Mouse (Mus musculus): ENCODE measurements around the gene Dapk2. TPM values are rescaled to one million over a fixed set of nuclear protein-coding genes. Genes with fewer than 3 reads are reported as not detected.

Dapk2 gene
- polyA plus RNA-seq, 1 experiment from 2014 or later, result 1.0 TPM

DNA sequence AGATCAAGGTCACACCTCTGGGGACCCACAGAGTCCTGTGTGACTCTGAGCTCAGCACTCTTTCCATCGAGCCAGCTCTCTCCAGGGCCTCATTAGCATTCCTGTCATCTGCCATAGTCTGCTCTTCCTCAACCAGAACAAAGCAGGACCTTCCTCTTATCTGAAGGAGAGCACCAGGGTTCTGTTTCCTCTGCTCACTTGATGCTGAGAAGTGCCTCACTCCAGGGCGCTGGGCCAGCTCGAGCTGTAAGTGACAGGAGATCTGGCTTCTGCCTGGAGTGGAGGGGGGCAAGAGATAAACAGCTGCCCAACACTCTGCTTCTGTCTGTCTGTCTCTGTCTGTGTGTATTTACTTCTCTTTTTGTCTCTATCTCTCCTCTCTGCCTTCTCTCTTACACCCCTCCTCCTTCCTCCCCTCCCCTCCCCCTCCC, 137.0 kb downstream of the Dapk2 start:
- H3K9ac ChIP-seq (replicated peaks; ENCODE audit: low read depth, low read length), result no peak overlapping the region
- no peak overlapping the region for H3K4me2 ChIP-seq (ENCODE audit: low read length)
- H3K36me3 ChIP-seq (ENCODE audit: control insufficient read depth, insufficient read depth), result no peaks in the 10 kb centered on the region
- ATAC-seq, result no peak
- H3K4me1 ChIP-seq (replicated peaks; ENCODE audit: control insufficient read depth, insufficient read depth, low read length), result peaks cover 4% of the 10 kb centered on the region
- H3K27me3 ChIP-seq (replicated peaks; ENCODE audit: control insufficient read depth, insufficient read depth, low read length), result no peaks in the 10 kb centered on the region
- no peak overlapping the region for H3K4me3 ChIP-seq (replicated peaks; ENCODE audit: low read length)
- H3K9me3 ChIP-seq (ENCODE audit: control insufficient read depth, low read length), result no peaks in the 10 kb centered on the region
- WGBS, result 9% methylated on average over 3 of the region's 3 CpGs
- no peak overlapping the region for H3K27ac ChIP-seq (ENCODE audit: low read length)

GRCm38 (mm10) chr9:66295577-66296120, 137.6 kb downstream of the Dapk2 start:
- Histone ChIP-seq H3K4me3 (replicated peaks; ENCODE audit: low read length) (no peak overlapping the region), H3K9ac (replicated peaks; ENCODE audit: low read depth, low read length) (no peak overlapping the region), H3K27ac (ENCODE audit: low read length) (no peak overlapping the region), H3K36me3 (ENCODE audit: control insufficient read depth, insufficient read depth) (no peaks in the 10 kb centered on the region), H3K4me1 (replicated peaks; ENCODE audit: control insufficient read depth, insufficient read depth, low read length) (peaks cover 4% of the 10 kb centered on the region), H3K4me2 (ENCODE audit: low read length) (no peak overlapping the region), H3K27me3 (replicated peaks; ENCODE audit: control insufficient read depth, insufficient read depth, low read length) (no peaks in the 10 kb centered on the region), H3K9me3 (ENCODE audit: control insufficient read depth, low read length) (no peaks in the 10 kb centered on the region)
- ATAC-seq, result no peak
- WGBS, result 80% methylated on average over 6 of the region's 6 CpGs

GRCm38 (mm10) chr9:66298783-66299182, 140.8 kb downstream of the Dapk2 start:
- no peak overlapping the region for H3K9ac ChIP-seq (replicated peaks; ENCODE audit: low read depth, low read length)
- H3K9me3 ChIP-seq (ENCODE audit: control insufficient read depth, low read length), result no peaks in the 10 kb centered on the region
- H3K27ac ChIP-seq (ENCODE audit: low read length), result no peak overlapping the region
- no peak overlapping the region for H3K4me3 ChIP-seq (replicated peaks; ENCODE audit: low read length)
- no peaks in the 10 kb centered on the region for H3K36me3 ChIP-seq (ENCODE audit: control insufficient read depth, insufficient read depth)
- ATAC-seq, result no peak
- H3K4me1 ChIP-seq (replicated peaks; ENCODE audit: control insufficient read depth, insufficient read depth, low read length), result peaks cover 4% of the 10 kb centered on the region
- WGBS, result 86% methylated on average over 4 of the region's 4 CpGs
- H3K27me3 ChIP-seq (replicated peaks; ENCODE audit: control insufficient read depth, insufficient read depth, low read length), result no peaks in the 10 kb centered on the region
- no peak overlapping the region for H3K4me2 ChIP-seq (ENCODE audit: low read length)

DNA sequence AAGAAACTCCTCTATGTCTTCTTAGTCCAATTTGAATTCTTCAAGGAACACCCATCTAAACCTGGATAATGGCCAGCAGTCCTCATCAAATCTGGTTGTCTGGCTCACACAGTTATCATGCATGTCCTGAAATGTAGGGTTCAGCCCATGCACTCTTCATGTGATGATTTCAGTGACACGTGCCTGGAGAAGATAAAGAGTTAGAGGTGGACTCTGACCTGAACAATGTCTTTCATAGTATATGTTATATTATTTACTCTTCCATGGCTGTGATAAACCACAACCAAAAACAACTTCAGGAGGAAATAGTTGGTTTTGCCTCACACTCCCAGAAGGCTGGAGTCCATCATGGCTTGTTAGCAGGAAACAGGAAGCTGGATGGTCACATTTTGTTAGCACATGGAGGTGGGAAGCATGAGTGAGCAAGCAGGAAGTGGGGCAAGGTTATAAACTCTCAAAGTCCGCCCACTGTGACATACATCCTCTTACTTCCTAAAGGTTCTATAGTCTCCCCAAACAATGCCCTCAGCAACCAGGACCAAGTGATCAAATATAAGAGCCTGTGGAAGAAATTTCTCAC, 142.5 kb downstream of the Dapk2 start:
- H3K27me3 ChIP-seq (replicated peaks; ENCODE audit: control insufficient read depth, insufficient read depth, low read length), result no peaks in the 10 kb centered on the region
- H3K4me1 ChIP-seq (replicated peaks; ENCODE audit: control insufficient read depth, insufficient read depth, low read length), result peaks cover 11% of the 10 kb centered on the region
- H3K9ac ChIP-seq (replicated peaks; ENCODE audit: low read depth, low read length), result no peak overlapping the region
- H3K4me2 ChIP-seq (ENCODE audit: low read length), result no peak overlapping the region
- H3K27ac ChIP-seq (ENCODE audit: low read length), result no peak overlapping the region
- H3K36me3 ChIP-seq (ENCODE audit: control insufficient read depth, insufficient read depth), result no peaks in the 10 kb centered on the region
- no peak overlapping the region for H3K4me3 ChIP-seq (replicated peaks; ENCODE audit: low read length)
- ATAC-seq, result no peak
- H3K9me3 ChIP-seq (ENCODE audit: control insufficient read depth, low read length), result no peaks in the 10 kb centered on the region
- WGBS, result 89% methylated on average over 2 of the region's 2 CpGs

- Histone ChIP-seq H3K4me1 (replicated peaks; ENCODE audit: control insufficient read depth, insufficient read depth, low read length) (peaks cover 14% of the 10 kb centered on the region), H3K4me2 (ENCODE audit: low read length) (no peak overlapping the region; the same call in 1 of the 2 replicates), H3K27ac (ENCODE audit: low read length) (no peak overlapping the region), H3K36me3 (ENCODE audit: control insufficient read depth, insufficient read depth) (no peaks in the 10 kb centered on the region), H3K27me3 (replicated peaks; ENCODE audit: control insufficient read depth, insufficient read depth, low read length) (no peaks in the 10 kb centered on the region), H3K9me3 (ENCODE audit: control insufficient read depth, low read length) (no peaks in the 10 kb centered on the region), H3K9ac (replicated peaks; ENCODE audit: low read depth, low read length) (no peak overlapping the region), H3K4me3 (replicated peaks; ENCODE audit: low read length) (no peak overlapping the region)
- WGBS, result 95% methylated on average over 3 of the region's 3 CpGs
- no peak for ATAC-seq
These were observed 146.5 kb downstream of the Dapk2 start for GRCm38 (mm10) chr9:66304320-66305090.

GRCm38 (mm10) chr9:66305121-66306112, 147.4 kb downstream of the Dapk2 start:
- Histone ChIP-seq H3K9ac (replicated peaks; ENCODE audit: low read depth, low read length) (peak overlapping the region; percentile 48), H3K4me3 (replicated peaks; ENCODE audit: low read length) (peak overlapping the region; percentile 28), H3K4me2 (ENCODE audit: low read length) (peak overlapping the region; percentile 54), H3K36me3 (ENCODE audit: control insufficient read depth, insufficient read depth) (no peaks in the 10 kb centered on the region), H3K4me1 (replicated peaks; ENCODE audit: control insufficient read depth, insufficient read depth, low read length) (peaks cover 14% of the 10 kb centered on the region), H3K27ac (ENCODE audit: low read length) (peak overlapping the region; percentile 68), H3K9me3 (ENCODE audit: control insufficient read depth, low read length) (no peaks in the 10 kb centered on the region), H3K27me3 (replicated peaks; ENCODE audit: control insufficient read depth, insufficient read depth, low read length) (no peaks in the 10 kb centered on the region)
- WGBS, result 48% methylated on average over 25 of the region's 25 CpGs
- peak; percentile 55 for ATAC-seq

DNA sequence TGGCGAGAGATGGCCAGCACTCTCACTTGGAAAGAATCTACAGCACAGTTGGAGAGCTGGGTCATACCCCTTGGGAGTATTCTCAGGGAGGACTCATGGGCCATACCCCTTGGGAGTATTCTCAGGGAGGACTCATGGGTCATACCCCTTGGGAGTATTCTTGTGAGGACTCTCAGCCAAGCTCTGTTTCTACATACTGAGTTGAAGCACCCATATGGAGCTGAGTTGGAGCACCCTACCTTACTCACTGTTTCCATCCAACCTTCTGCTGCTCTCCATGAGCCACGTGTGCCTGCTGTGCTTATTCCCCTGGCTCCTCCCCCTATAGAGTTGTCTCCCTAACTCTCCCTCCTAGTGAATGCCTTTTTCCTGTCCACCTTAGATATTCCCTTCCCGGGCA, 148.4 kb downstream of the Dapk2 start:
- H3K9ac ChIP-seq (replicated peaks; ENCODE audit: low read depth, low read length), result no peak overlapping the region
- H3K9me3 ChIP-seq (ENCODE audit: control insufficient read depth, low read length), result no peaks in the 10 kb centered on the region
- H3K4me1 ChIP-seq (replicated peaks; ENCODE audit: control insufficient read depth, insufficient read depth, low read length), result peaks cover 14% of the 10 kb centered on the region
- no peak overlapping the region for H3K4me3 ChIP-seq (replicated peaks; ENCODE audit: low read length)
- H3K27me3 ChIP-seq (replicated peaks; ENCODE audit: control insufficient read depth, insufficient read depth, low read length), result no peaks in the 10 kb centered on the region
- no peak for ATAC-seq
- 80% methylated on average over 3 of the region's 3 CpGs for WGBS
- H3K36me3 ChIP-seq (ENCODE audit: control insufficient read depth, insufficient read depth), result no peaks in the 10 kb centered on the region
- no peak overlapping the region for H3K27ac ChIP-seq (ENCODE audit: low read length)
- H3K4me2 ChIP-seq (ENCODE audit: low read length), result no peak overlapping the region

DNA sequence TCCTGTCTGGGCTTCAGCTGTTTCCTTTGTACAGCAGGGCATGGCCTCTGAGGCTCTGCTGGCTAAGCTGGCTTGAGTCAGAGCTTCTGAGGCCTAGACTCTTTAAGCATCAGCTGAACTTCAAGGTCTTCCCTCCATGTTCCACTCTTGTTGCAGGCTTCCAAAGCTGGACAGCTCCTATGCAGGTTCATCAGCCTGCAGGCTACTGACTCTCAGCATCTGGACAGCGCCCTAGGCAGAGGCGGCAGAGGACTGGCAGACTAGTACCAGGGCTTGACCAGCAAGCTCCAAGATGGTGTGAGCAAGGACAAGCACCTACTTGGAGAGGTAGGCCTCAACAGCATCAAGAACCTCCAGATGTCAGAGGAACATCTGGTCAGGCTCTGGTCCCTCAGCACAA, 149.3 kb downstream of the Dapk2 start:
- H3K9me3 ChIP-seq (ENCODE audit: control insufficient read depth, low read length), result no peaks in the 10 kb centered on the region
- no peak overlapping the region for H3K9ac ChIP-seq (replicated peaks; ENCODE audit: low read depth, low read length)
- peaks cover 14% of the 10 kb centered on the region for H3K4me1 ChIP-seq (replicated peaks; ENCODE audit: control insufficient read depth, insufficient read depth, low read length)
- no peak overlapping the region for H3K27ac ChIP-seq (ENCODE audit: low read length)
- 39% methylated on average over 2 of the region's 2 CpGs for WGBS
- H3K4me3 ChIP-seq (replicated peaks; ENCODE audit: low read length), result no peak overlapping the region
- no peak for ATAC-seq
- no peaks in the 10 kb centered on the region for H3K36me3 ChIP-seq (ENCODE audit: control insufficient read depth, insufficient read depth)
- H3K4me2 ChIP-seq (ENCODE audit: low read length), result no peak overlapping the region
- H3K27me3 ChIP-seq (replicated peaks; ENCODE audit: control insufficient read depth, insufficient read depth, low read length), result no peaks in the 10 kb centered on the region

- ATAC-seq, result no peak
- H3K9ac ChIP-seq (replicated peaks; ENCODE audit: low read depth, low read length), result no peak overlapping the region
- no peak overlapping the region for H3K27ac ChIP-seq (ENCODE audit: low read length)
- H3K9me3 ChIP-seq (ENCODE audit: control insufficient read depth, low read length), result no peaks in the 10 kb centered on the region
- 90% methylated on average over 4 of the region's 4 CpGs for WGBS
- H3K27me3 ChIP-seq (replicated peaks; ENCODE audit: control insufficient read depth, insufficient read depth, low read length), result no peaks in the 10 kb centered on the region
- H3K4me3 ChIP-seq (replicated peaks; ENCODE audit: low read length), result no peak overlapping the region
- no peak overlapping the region for H3K4me2 ChIP-seq (ENCODE audit: low read length)
- H3K36me3 ChIP-seq (ENCODE audit: control insufficient read depth, insufficient read depth), result no peaks in the 10 kb centered on the region
- H3K4me1 ChIP-seq (replicated peaks; ENCODE audit: control insufficient read depth, insufficient read depth, low read length), result peaks cover 14% of the 10 kb centered on the region
These were observed 150.7 kb downstream of the Dapk2 start for GRCm38 (mm10) chr9:66308741-66309140.

All from forebrain, embryonic 16.5 days (tissue).